Mouse (Mus musculus): ENCODE data around the gene Ugt1a7c. TPM values are rescaled to one million over a fixed set of nuclear protein-coding genes. Genes with fewer than 3 reads are reported as not detected.

Ugt1a7c gene
- polyA plus RNA-seq, 1 experiment from 2014 or later, result 1.2 TPM

DNA sequence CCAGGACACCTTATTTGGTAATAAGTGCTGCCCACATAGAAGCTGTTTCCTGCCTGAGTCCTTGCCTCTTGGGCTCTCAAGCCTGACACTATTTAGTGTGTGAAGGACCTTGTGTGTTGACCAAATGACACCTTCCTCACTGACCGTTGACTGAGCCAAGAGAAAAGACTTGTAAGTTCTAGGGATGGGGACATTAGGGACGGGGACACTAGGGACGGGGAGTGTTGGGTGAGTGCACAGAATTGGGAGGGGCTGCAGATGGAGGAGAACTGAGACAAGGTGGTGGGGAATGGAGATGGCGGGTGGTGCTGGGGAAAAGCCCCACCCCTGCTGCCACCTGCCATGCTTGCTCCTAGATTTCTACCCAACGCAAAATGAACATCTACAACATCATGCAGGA lies 135.1 kb downstream of the Ugt1a7c start:
- no peaks in the 10 kb centered on the region for H3K36me3 ChIP-seq
- ATAC-seq (ENCODE audit: low FRiP score, low read depth), result no peak
- no peaks in the 10 kb centered on the region for H3K27me3 ChIP-seq
- no peak overlapping the region for H3K27ac ChIP-seq (replicated peaks)
- WGBS, result 82% methylated on average over 5 of the region's 5 CpGs
- no peak overlapping the region for H3K4me2 ChIP-seq (replicated peaks)
- no peak overlapping the region for H3K4me3 ChIP-seq
- no peak overlapping the region for H3K9ac ChIP-seq (replicated peaks)
- H3K4me1 ChIP-seq, result no peaks in the 10 kb centered on the region
- peaks cover 97% of the 10 kb centered on the region for H3K9me3 ChIP-seq

DNA sequence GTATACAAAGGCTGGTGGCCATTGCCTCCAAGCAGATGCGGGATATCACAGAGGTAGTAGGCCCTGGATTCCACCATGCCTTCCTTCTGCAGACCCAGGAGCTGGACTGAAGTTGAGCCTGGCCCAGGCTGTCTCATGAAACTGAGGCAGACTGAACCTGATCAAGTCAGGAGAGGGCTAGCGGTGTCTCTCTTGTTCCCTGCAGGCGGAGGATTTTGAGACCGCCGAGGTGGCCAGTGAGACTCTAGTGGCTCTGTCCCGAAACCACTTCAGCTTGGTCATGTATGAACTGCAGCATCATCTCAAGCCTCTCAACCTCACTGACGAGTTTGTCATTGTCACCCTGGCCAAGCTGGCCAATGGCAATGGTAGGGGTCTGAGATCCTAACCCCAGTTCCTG lies 135.6 kb downstream of the Ugt1a7c start:
- no peak overlapping the region for H3K4me2 ChIP-seq (replicated peaks)
- ATAC-seq (ENCODE audit: low FRiP score, low read depth), result no peak
- no peak overlapping the region for H3K27ac ChIP-seq (replicated peaks)
- no peaks in the 10 kb centered on the region for H3K27me3 ChIP-seq
- no peak overlapping the region for H3K4me3 ChIP-seq
- no peaks in the 10 kb centered on the region for H3K36me3 ChIP-seq
- 72% methylated on average over 7 of the region's 7 CpGs for WGBS
- no peaks in the 10 kb centered on the region for H3K4me1 ChIP-seq
- H3K9me3 ChIP-seq, result peaks cover 100% of the 10 kb centered on the region
- no peak overlapping the region for H3K9ac ChIP-seq (replicated peaks)

DNA sequence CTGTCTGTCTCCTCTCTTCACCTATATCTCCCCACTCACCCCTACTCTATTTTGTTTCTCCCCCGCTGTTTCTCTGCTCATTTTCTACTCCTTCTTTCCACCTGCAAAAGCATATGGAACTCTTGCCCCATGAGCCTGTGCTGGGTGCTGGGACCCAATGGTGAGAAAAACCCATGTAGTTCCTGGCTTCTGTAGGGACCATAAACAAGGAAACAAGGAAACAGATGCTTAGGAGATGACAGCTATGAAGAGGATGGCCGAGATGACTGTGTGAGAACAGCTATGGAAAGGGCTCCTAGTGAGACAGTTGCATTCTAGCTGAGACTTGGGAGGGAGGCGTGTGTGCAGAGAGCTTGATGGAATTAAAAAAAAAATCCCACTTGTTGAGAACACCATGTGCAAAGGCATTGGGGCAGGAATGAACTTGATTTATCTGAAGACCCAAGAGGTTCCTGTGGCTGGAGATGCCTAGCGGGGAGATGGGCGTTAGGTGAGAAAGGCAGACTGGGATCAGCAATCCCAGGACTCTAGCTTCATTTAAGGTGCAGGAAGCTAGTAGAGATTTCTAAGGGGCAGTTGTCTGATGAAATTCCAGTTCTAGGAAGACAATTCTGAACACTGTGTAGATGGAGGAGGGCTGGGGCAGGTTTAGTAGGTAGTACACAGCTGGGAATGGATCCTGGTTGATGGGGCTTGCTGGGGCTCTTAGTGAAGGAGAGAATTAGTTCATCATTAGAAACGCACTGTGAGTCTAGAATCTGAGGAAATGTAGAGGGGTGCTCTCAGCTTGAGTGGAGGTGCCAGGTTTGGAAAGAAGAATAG lies 136.3 kb downstream of the Ugt1a7c start:
- peaks cover 100% of the 10 kb centered on the region for H3K9me3 ChIP-seq
- no peaks in the 10 kb centered on the region for H3K4me1 ChIP-seq
- H3K27ac ChIP-seq (replicated peaks), result no peak overlapping the region
- WGBS, result 77% methylated on average over 6 of the region's 6 CpGs
- no peaks in the 10 kb centered on the region for H3K27me3 ChIP-seq
- no peak overlapping the region for H3K4me2 ChIP-seq (replicated peaks)
- no peak overlapping the region for H3K4me3 ChIP-seq
- H3K9ac ChIP-seq (replicated peaks), result no peak overlapping the region
- no peak for ATAC-seq (ENCODE audit: low FRiP score, low read depth)
- no peaks in the 10 kb centered on the region for H3K36me3 ChIP-seq

DNA sequence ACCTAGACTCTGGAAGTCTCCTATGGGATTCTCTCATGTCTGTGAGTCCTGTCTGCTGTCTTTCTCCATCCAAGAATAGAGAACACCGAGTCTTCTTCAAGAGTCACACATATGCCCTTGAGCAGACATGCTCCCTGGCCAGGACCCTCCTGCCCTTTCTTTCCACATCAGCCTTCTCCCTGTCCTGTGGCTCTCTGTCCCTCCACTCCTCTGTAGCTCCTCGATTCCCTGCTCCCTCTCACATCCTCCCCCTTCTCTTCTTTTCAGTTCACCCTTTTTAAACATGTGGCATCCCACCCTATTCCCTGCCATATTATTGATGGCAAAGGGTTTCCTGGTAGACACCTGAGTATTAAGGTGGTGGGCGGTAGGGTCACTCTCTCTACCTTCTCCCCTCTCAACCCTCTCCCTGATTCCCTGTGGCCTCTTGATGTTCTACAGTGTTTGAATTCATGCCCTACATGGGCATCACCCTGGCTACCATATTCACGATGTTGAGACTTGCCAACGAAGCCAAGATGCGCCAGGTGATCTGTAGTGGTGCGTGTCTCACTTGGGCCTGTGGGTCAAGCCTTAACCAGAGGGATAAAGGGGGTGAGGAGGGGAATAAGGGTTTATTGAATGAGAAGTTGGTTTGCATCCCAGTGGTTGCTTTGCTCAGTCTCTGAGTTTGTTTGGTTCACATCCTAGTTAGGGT lies 137.1 kb downstream of the Ugt1a7c start:
- 66% methylated on average over 7 of the region's 7 CpGs for WGBS
- H3K36me3 ChIP-seq, result no peaks in the 10 kb centered on the region
- ATAC-seq (ENCODE audit: low FRiP score, low read depth), result no peak

DNA sequence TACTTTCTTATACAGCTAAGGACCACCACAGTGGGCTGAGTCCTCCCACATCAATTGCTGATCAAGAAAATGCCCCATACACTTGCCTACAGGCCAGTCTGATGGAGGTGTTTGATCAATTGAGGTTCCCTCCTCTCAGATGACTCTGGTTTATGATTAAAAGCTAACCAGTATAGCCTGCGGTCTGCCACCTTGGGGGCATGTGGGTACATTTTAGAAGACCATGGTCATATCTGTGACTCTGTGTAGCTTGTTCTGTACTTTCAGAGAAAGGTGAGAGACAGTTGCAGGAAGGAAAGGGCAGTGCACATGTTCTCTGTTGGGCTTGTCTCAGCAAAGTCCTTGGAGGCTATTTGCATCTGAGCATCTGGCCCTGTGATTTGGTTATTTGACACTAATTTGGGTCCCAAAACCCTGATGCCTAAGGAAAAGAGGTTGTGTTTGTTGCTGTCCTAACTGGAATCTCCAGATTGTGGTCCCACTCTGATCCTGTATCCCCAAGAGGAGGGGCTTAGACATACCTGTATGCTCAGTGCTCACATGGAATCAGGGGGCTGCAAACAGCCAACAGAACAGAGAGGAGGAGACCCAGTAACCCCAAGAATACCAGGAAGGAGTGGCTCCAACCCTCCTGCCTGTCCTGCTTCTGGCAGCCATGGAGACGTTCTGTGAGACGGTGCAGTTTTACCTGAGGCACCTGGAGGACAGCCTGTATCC lies 138.0 kb downstream of the Ugt1a7c start:
- H3K4me3 ChIP-seq, result no peak overlapping the region
- H3K9me3 ChIP-seq, result peaks cover 97% of the 10 kb centered on the region
- no peak overlapping the region for H3K9ac ChIP-seq (replicated peaks)
- H3K4me1 ChIP-seq, result no peaks in the 10 kb centered on the region
- H3K27ac ChIP-seq (replicated peaks), result no peak overlapping the region
- ATAC-seq (ENCODE audit: low FRiP score, low read depth), result no peak
- 57% methylated on average over 3 of the region's 3 CpGs for WGBS
- H3K36me3 ChIP-seq, result no peaks in the 10 kb centered on the region
- no peaks in the 10 kb centered on the region for H3K27me3 ChIP-seq
- no peak overlapping the region for H3K4me2 ChIP-seq (replicated peaks)

More for the DNA sequence above, 137.1 kb downstream of the Ugt1a7c start:
- H3K9me3 ChIP-seq, result peaks cover 97% of the 10 kb centered on the region
- no peak overlapping the region for H3K27ac ChIP-seq (replicated peaks)
- H3K27me3 ChIP-seq, result no peaks in the 10 kb centered on the region
- H3K4me1 ChIP-seq, result no peaks in the 10 kb centered on the region
- H3K4me2 ChIP-seq (replicated peaks), result no peak overlapping the region
- no peak overlapping the region for H3K4me3 ChIP-seq
- H3K9ac ChIP-seq (replicated peaks), result no peak overlapping the region

DNA sequence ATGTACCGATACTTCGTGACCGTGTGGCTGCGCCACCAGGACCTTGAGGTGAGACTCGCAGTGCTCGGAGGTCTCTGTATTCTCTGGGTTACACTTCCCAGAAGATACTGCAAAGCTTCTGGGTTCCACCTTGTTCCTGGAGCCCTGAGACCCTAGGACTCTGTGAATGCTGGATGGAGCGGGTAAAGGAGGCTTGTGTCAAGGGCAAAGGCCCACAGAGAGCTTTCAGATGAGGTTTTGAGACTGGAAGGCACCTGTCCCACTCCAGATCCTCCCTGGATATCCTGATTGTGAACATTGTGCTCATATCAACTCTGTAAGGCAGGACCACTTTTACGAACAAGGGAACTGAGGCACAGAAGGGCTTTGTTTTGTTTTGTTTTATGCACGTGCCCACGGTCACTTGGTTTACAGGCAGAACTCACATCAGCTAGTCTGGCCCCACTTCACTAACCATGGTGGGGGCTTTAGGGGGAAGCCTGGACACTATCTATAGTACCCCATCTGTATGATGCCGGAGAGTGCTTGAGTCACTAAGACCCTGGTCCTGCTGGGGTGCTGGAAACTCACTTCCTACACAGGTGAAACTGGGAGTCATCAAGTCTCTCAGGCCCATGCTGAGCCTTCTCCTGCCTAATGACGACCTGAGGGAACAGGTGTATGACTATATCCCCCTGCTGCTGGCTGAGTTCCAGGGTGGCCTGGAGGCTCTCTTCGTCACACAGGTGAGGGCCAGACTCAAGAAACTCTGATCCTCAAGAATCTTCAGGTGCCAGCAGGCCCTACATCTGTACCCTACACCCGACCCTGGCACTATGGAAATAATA lies 138.8 kb downstream of the Ugt1a7c start:
- peaks cover 97% of the 10 kb centered on the region for H3K9me3 ChIP-seq
- H3K9ac ChIP-seq (replicated peaks), result no peak overlapping the region
- H3K4me1 ChIP-seq, result no peaks in the 10 kb centered on the region
- H3K27ac ChIP-seq (replicated peaks), result no peak overlapping the region
- no peak overlapping the region for H3K4me2 ChIP-seq (replicated peaks)
- H3K27me3 ChIP-seq, result no peaks in the 10 kb centered on the region
- WGBS, result 69% methylated on average over 14 of the region's 14 CpGs
- H3K36me3 ChIP-seq, result no peaks in the 10 kb centered on the region
- H3K4me3 ChIP-seq, result no peak overlapping the region
- ATAC-seq (ENCODE audit: low FRiP score, low read depth), result no peak

DNA sequence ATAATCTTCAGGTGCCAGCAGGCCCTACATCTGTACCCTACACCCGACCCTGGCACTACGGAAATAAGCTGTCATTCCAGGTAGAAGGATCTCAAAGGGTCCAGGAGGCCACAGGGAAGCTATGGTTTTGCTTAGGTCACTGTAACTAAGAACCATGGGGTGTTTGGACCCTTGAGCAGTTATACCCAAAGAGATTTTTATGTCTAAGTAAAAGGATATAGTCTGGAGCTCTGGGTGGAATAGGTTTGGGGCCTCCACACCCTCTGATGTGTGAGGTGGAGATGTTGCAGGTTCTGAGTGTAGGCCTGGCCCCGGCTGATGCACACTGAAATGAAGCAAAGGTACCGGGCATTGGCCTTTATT lies 139.4 kb downstream of the Ugt1a7c start:
- no peak for ATAC-seq (ENCODE audit: low FRiP score, low read depth)

DNA sequence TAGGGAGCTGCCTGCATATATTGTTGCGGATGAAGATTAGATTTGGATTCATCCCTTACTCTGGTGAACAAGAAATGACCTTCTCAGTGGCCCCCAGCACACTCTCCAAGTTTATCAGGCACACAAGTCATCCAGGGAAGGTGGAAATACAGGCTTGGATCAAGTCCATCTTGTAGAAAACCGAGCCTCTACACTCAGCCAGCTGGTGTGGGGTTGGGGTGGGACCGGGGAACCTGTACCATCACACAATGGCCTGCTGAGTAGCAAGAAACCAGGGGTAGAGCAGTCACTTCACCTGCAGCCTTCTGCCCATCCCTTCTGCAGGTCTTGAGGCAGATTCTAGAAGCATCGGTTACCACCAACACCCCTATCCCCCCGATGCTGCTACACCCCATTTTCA lies 139.8 kb downstream of the Ugt1a7c start:
- Histone ChIP-seq H3K9me3 (peaks cover 97% of the 10 kb centered on the region), H3K36me3 (no peaks in the 10 kb centered on the region), H3K27ac (replicated peaks) (no peak overlapping the region), H3K4me1 (no peaks in the 10 kb centered on the region), H3K27me3 (no peaks in the 10 kb centered on the region), H3K4me3 (no peak overlapping the region), H3K9ac (replicated peaks) (no peak overlapping the region), H3K4me2 (replicated peaks) (no peak overlapping the region)
- 43% methylated on average over 5 of the region's 5 CpGs for WGBS
- ATAC-seq (ENCODE audit: low FRiP score, low read depth), result no peak

More for the DNA sequence above, 139.4 kb downstream of the Ugt1a7c start:
- H3K4me1 ChIP-seq, result no peaks in the 10 kb centered on the region
- H3K27ac ChIP-seq (replicated peaks), result no peak overlapping the region
- H3K4me2 ChIP-seq (replicated peaks), result no peak overlapping the region
- H3K27me3 ChIP-seq, result no peaks in the 10 kb centered on the region
- no peak overlapping the region for H3K9ac ChIP-seq (replicated peaks)
- no peaks in the 10 kb centered on the region for H3K36me3 ChIP-seq
- no peak overlapping the region for H3K4me3 ChIP-seq
- 63% methylated on average over 4 of the region's 4 CpGs for WGBS
- H3K9me3 ChIP-seq, result peaks cover 97% of the 10 kb centered on the region

DNA sequence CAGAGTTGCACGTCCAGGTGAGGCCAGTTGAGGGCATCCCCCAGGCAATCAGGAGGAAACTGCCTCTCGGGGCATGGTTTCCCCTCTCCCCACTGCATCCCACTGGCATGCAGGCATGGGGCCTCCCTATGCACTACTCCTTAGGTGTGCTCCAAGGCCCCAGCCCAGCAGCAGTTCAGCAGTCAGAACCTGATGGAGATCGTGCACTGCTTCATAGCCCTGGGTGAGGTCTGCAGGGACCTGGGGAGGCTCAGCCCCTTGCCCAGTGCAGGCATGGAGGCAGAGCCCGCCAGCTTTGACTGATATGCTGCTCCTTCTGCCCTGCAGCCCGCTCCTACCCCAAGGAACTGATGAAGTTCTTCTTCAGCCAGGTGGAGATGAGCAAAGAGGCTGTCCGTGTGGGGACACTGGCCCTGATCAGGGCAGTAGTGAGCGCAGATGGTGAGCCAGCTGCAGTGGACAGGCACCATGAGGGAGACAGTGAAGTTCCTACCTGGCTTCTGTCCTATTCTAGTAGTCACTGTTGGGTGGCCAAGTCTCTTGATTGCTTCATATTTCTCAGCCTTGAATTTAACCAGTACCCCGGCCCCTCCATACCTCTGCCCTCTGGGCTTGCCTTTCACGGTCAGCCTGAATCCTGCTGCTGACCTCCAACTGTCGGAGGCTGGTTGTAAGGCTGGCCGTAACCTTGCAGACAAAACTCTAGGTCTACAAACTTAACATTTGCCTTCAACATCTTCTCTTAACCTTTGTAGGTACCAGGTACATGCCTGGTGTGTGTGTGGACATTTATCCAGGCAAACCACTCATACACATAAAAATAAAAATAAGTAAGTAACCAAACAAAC lies 140.4 kb downstream of the Ugt1a7c start:
- Histone ChIP-seq H3K9ac (replicated peaks) (no peak overlapping the region), H3K27me3 (no peaks in the 10 kb centered on the region), H3K9me3 (peaks cover 97% of the 10 kb centered on the region), H3K27ac (replicated peaks) (no peak overlapping the region), H3K4me2 (replicated peaks) (no peak overlapping the region), H3K36me3 (no peaks in the 10 kb centered on the region), H3K4me1 (no peaks in the 10 kb centered on the region), H3K4me3 (no peak overlapping the region)
- 63% methylated on average over 11 of the region's 11 CpGs for WGBS
- ATAC-seq (ENCODE audit: low FRiP score, low read depth), result peak; percentile 6

DNA sequence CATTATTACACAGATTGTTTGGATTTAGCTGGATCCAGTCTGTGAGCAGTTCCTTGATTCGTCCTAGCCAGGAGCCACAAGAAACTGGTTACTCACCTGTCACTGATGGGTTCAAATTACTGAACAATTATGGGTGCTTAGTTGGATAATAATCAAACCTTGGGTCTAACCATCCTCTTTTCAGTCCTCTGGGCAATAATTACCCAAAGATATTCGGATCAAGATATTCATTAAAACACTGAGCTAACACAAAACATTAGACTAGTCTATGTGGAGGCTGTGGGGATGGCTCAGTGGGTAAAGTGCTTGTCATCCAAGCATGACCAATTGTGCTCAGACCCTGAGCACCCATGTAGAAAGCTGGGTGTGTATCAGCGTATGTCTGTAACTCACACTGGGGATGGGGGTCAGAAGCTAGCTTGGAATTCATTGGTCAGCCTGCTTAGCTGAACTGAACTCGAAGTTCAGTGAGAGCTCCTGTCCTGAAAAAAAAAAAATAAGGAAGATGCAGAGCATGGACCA lies 141.1 kb downstream of the Ugt1a7c start:
- H3K27me3 ChIP-seq, result no peaks in the 10 kb centered on the region
- no peaks in the 10 kb centered on the region for H3K4me1 ChIP-seq
- H3K4me2 ChIP-seq (replicated peaks), result no peak overlapping the region
- H3K27ac ChIP-seq (replicated peaks), result no peak overlapping the region
- ATAC-seq (ENCODE audit: low FRiP score, low read depth), result no peak
- no peak overlapping the region for H3K4me3 ChIP-seq
- no peak overlapping the region for H3K9ac ChIP-seq (replicated peaks)
- no peaks in the 10 kb centered on the region for H3K36me3 ChIP-seq
- peaks cover 97% of the 10 kb centered on the region for H3K9me3 ChIP-seq
- 62% methylated on average over 4 of the region's 4 CpGs for WGBS

DNA sequence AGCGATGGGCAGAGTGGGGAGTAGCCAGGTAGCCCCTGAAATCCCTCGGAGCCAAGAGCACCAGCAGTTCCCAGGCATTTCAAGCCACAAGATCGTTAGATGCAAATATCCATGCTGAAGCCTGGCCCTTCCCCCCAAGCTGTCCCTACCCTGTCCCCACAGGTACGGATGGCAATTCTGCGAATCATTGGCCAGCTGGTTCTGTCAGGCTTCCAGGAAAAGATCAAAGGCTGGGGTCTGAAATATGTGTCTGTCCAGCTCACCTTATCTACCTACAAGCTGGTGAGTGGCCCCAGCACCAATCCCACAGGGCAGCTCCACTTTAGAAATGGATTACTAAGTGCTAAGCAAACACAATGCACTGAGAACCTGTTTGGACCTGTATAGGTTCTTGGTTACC lies 142.4 kb downstream of the Ugt1a7c start:
- 77% methylated on average over 5 of the region's 5 CpGs for WGBS
- Histone ChIP-seq H3K4me2 (replicated peaks) (no peak overlapping the region), H3K9ac (replicated peaks) (no peak overlapping the region), H3K9me3 (peaks cover 95% of the 10 kb centered on the region), H3K4me3 (no peak overlapping the region), H3K4me1 (no peaks in the 10 kb centered on the region), H3K36me3 (no peaks in the 10 kb centered on the region), H3K27ac (replicated peaks) (no peak overlapping the region), H3K27me3 (no peaks in the 10 kb centered on the region)
- no peak for ATAC-seq (ENCODE audit: low FRiP score, low read depth)

Measured in midbrain, embryonic 12.5 days (tissue).